Mouse (Mus musculus): ENCODE measurements at regions not wholly inside any gene's neighbourhood (a gene's known extent, or its start where the extent isn't known, plus 50 kb on each side); places are given as distances from the start of the nearest gene placed in this dataset.

GRCm38 (mm10) chr1:35862661-35863060 lies 205.5 kb upstream of the Hs6st1 start:
- TF ChIP-seq POLR2A (IDR thresholded peaks at IDR 0.05; ENCODE audit: low read depth, low read length) (no peak), CTCF (IDR thresholded peaks at IDR 0.05; ENCODE audit: extremely low read depth, insufficient read depth, insufficient read length, insufficient replicate concordance) (no peak)
